Mouse (Mus musculus) layer of hippocampus, adult 18-20 months (tissue): ENCODE data around the gene Plppr1. TPM values are rescaled to one million over a fixed set of nuclear protein-coding genes. Genes with fewer than 3 reads are reported as not detected.
"Not testable (repeated sequence)": the region's sequence is repeated elsewhere in the genome, so short reads cannot be mapped to it uniquely, and the experiment has no call there.

Source experiments
- DNase-seq, 2 experiments: peaks; one replicate each; pipeline ENCODE4 v3.0.0; 2022; ENCODE audit warnings: low spot score in 2 of 2
- total RNA-seq, 2 experiments: library from RNA; stranded (reverse); gene quantifications; 2 replicates each; pipeline ENCODE4 v1.2.3; 2021

Gene Plppr1
- total RNA-seq, 2 experiments from 2014 or later: 7.2 to 7.8 TPM

DNA sequence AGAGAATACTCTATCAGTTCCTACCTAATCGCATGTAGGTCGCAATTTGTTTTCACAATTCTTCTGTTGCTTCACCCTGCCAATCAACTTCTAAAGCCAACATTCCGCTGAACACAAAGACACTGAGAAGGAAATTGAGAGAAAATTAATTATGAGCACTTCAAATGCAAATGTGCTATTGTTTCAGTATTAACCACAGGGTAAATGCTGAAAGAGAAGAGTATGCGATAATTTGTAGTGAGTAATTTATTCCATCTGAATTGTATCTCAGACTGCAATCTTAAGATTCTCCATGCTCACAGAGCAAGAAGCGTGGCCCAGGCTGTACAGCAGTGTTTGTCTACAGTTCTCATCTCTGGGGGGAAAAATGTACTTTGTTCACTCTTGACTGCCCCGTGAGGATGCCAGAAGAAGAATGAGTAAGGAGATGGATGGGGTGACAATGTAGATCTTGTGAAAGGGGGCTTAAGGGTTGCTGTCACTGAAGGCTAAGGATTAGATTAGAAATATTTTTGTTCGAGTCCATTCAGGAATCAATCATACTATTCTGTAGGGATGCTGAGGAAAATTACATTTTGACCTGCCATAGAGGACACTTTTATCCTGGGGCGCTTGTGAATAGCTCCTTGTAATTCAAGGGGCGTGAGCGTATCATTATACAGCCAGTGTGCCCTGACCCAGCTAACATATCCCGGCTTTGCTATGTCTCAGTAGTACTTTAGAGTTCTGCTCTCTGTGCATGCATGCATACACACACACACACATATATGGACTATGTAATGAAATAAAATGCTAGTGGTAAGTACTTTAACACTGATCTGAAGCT is 173.3 kb downstream of the Plppr1 start:
- DNase-seq: no peak

DNA sequence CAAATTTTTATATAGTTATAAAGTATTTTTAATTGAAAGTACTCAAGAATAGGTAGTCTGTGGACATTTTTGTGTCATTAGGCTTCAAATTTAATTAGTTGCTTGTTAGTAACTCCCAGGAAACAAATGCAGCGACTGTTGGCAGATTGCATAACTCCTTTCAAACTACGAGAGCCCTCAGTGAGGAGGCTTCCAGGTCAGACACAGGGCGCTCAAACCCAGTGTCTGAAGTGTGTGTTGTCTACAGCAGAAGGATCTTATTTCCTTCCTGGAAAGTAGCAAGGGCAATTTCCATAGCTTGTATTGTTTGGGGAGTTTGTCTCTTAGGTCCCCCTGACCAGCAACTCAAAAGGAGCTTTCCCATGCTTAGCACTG is 173.9 kb downstream of the Plppr1 start:
- DNase-seq: no peak

DNA sequence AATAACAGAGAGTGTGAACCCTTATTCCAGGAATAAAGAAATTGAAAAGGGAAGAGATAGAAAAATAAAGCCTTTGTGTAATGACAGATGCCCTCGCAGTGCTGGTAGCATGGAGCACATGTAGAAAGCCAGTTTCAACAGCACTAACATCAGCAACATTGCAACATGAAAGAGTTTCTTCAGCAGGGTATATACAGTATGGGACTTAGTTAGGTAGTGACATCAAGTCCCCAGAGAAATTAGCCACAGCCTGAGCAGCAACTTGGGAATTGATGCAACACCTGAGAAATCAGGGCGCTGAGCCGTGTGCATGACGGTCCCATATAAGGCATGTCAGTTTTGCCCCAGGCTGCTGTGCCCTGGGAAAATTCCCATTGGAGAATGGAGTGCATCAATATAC is 179.0 kb downstream of the Plppr1 start:
- DNase-seq: no peak

DNA sequence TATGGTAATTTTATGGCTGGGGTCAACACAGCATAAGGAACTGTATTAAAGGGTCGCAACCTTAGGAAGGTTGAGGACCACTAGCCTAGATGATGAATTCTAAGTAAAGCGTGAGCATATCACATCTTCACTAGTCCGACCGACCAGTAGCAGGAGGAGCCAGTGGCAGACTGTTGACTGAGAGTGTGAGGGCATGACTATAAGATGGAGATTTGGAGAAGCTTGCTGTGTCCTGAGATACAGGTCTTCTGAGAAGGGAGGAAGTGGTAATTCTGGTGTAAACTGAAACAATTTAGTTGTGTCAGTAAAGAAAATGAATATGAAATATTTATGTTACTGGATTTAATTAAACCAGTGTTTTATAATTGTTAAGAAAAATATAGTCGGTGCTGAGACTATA is 180.4 kb downstream of the Plppr1 start:
- no peak for DNase-seq

DNA sequence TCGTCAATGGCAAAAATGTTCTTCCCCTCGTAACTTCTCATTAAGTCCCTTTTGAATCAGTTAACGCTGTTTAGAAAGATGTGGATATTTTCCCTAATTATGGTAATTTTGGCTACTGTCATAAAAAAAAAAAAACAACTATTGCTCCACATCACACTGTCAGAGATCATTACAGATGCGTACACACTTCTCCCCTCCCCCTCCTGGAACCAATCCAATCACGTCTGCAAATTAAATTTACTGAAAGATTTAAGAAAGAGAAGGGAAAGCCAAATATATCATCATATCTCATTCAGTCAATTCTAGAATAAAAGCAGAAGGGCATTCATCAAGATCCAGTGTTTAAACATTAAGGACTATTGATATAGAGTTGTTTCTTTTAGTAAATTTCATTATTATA is 185.7 kb downstream of the Plppr1 start:
- DNase-seq: no peak

DNA sequence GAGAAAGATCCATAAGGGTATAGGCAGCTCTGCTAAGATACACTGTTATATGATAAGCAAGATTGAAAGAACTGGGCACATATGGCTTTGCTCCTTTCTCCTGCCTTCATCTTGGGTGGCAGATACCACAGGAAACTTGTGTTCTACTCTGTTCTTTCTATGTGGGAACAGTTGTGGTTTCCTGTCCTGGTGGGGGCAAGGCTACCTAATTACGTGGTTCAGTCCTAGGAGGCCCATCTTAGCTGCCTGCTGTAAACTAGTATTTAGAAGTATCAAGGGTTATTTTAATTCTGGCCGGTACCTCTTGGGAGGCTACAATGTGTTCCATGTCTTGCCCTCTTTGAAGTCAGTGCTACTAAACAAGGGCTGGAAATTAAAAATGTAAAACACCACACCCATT is 186.2 kb downstream of the Plppr1 start:
- DNase-seq: no peak

DNA sequence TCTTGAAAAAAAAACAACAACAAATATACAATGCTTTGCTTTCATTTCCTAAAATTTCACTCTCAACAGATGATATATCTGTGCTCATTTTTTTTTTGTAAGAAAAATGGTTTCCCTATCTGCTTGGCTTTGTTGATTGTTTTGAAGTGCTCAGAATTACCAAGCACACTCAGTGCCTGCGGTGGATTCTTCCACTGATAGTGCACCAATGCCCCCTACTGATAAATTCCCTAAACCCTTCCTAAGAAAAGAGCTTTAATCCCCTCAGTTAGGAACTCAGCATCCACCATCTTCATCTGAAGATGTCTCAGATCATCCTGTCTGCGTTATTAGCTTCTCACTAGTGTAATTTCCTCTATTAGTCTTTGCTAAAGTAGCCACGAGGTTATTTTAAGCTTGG is 192.2 kb downstream of the Plppr1 start:
- DNase-seq: peak; percentile 19 to 53

DNA sequence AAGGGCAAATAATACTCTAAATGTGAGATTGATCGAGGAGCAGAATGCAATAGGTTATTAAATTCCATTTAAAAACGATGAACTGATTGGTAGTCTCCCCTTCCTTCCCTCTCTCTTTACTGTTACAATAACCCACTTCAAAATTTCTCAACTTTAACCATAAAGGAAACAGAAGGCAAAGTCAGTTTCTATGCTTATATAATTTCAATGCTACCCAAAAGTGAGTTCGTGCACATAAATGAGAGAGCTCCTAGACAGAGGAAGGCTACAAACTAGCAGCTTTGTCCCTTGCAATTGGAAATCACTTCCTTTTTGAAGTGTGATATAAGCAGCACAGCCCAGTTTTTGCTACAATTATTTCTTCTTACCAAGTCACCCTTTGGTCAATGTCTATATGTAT is 193.1 kb downstream of the Plppr1 start:
- DNase-seq: no peak

DNA sequence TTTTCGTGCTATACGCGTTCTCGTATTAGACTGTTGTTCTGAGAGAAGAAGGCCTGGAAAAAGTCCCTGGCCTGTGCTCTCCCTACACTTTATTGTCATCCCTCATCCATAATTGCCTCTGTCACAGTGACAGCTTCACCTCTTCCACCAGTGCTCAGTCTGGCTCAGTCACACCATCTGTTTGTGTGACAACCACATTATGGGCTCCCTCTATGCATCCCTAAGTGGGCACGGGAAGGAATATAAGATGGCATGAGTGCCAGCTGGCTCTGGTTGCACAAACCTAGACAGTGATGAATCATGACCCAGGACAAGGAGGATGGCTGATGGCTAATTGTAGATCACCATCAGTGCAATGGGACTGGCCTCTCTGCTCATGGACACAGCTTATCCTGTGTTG is 219.4 kb downstream of the Plppr1 start:
- DNase-seq: no peak

DNA sequence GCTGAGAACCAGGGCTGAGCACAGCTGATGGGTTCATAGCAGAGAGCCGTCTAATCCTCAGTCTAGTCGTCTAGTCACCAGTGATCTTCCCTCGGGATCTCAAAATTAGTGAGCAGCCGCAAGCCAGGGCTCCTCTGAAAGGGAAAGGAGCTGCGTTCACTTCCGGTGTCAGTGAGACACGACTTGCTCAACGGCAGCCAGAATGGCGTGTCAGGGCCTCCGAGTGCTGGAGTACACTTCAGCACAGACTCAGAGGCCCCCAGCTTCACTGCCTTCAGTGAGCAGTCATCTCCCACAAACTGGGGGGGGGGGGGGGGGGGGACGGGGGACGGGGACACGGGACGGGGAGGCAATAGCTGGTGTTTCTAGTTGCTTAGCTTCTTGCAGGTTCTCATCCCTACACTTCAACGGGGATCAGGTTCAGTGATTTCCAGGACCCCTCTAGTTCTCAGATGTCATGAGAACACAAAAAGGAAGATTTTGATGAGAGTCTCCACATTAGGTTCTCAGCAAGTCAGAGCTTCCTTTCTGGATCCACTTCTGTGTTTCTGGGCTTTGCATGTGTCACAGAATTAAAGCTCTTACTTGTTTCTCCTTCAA is 225.7 kb downstream of the Plppr1 start:
- no peak for DNase-seq

DNA sequence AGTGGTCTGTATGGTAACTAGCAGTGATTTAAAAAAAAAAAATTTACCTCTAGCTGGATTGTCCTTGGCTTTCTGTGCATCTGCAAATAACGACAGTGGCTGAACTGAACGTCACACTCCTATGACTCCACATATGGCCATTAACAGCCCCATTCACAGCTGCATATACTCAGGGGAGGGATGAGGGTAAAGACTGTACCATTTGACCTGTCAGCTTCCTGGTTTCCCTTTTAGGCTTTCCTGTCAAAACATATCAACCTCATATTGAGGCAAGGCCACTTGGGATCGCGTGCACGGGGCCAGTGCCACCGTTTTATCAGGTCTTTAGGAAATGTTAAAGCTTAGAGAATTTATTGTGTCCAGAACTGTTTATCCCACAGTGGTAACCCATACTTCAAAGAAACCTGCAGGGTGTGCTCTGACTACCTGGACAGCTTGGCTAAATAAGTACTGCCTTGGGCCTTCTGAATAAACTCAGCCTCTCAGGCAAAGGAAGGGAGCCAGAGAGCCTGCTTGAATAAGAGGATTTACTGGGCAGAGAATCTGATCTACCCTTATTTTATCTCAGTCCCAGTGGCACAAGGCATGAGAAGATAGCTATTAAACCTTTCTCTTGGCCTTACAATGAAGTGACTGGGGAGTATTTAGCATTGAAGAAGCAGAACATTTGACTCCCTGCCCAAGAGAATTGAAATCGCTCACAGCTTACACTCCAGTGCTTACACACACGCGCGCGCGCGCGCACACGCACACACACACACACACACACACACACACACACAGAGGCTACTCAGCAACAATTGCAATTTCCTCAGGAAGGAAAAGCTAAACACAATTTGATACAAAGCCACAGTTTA is 226.5 kb downstream of the Plppr1 start:
- DNase-seq: no peak

DNA sequence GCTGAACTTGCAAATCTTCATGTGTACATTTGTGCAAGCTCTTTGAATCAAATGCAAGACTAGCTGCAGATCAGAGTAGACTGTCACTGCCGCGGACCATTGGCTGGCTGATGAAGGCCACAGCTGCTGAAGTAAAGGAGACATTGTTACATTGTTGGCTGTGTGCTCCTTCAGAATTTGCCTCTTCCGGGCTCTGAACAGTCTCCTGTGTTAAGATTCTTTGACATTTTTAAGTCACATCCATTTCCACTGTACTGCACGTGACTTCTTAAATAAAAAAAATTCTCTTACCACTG is 227.1 kb downstream of the Plppr1 start:
- DNase-seq: no peak

DNA sequence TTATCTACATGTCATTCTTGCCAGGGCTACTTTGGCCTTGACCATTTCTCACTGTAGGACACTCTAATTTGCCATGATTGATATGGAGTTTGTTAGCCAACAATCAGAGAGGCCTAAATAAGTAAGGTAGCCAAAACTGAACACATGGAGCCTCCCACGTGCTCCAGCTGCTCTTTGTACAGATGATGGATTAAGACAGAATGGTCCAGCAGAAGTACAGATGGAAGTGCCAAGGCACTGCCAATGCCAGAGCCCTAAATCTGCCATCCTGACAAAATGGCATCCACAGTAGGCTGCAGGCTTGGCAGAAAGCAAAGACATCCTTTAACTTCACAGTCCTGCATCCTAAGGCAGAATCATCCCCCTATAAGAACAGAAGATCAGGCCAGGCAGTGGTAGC is 237.4 kb downstream of the Plppr1 start:
- peak; percentile 14 to 73 for DNase-seq

DNA sequence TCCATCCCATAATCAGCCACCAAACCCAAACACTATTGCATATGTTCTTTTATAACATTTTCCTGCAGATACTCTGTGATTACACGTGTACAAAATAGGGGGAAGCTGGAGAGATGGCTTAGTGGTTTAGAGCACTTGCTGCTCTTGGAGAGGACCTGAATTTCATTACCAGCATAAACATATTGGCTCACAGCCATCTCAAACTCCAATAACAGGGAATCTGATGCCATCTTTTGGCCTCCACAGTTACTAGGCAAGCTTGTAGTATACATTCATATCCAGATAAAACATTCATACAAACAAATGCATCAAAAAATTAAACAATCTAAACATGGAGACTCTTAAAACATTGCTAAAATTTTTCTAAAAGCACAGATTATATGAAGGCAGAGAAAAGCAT is 240.5 kb downstream of the Plppr1 start:
- no peak for DNase-seq

DNA sequence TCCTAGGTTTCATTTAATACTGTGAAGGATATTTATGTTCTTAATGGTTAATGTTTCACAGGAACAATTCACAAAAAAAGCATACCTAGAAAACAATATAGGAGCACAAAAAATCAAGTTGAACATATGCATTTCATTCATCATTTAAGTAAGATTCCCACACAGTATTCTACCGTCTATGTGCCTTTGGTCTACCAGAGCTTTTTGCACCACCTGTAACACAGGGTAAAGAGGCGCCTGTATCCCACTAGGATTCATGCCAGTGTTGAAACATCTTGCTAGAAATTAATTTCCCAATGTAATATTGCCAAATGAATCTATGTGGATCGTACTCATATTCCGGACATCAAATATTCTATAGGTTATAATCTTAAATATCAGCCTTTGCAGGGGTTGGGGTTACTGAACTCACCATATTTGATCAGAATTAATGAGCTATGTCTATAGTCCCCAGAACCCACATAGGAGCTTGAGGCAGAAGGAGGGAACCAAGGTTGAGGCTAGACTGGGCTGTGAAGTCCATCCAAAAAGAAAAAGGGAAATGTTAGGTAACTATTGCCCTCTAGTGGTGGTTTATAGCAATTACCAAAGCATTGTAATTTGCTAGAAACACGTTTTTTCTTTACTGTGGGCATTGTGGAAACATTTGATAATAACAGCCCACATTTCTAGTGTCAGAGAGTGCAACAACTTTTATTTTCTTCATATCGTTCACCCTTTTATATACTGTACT is 263.0 kb downstream of the Plppr1 start:
- peak in 1 of 2 experiments; percentile 41 for DNase-seq

DNA sequence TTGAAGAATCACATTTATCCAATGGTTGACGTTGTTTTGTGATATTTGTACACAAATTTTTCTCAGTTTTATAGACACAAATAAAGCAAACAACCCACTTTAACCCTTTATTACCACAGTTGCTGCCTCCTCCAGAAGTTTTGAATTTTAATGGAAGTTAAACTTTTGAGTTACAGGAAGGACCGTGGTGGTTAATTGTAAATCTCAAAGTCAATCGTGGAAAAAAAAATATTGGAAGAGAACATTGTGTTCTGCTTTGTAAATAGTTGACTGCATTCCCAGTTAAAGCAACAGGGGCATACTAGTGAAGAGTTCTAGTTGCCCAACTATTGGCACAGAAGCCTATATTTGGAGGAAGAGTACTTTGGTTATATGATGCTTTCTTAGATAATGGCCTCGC is 278.9 kb downstream of the Plppr1 start:
- DNase-seq: not testable (repeated sequence)

DNA sequence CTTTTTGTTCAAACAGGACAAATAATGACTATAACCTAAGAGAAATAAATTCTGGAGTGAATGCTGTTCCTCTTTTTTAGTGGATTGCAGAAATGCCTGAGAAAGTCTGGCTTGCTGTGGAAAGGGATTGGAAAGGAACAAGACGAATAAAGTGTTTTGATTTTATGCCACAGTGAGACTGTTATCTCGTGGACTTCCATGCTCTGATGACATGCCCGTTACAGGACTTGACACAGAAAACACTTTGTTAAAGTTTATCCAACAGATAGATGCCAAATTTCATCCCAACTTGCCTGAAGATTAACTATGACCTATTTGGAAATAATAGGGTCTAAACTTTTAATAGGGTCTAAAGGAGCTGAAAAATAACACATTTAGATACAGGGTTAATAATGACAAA is 281.0 kb downstream of the Plppr1 start:
- not testable (repeated sequence) for DNase-seq

DNA sequence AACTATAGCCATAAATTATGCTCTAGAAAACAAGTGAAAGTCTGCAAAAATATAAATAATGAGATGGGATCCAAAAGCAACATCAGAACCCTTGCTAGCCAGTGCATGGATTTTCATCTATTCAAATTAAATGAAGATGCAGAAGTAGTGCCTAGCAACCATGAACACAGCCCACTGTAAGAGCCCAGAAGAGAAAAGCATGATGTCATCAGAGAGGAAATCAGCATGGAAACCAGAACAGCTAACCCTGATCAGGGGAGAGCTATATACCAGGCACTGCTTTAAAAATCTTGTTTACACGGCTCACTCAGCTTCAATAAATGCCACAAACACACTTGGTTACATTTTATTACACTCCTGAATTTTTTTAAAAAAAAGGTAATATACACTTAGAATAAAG is 288.9 kb downstream of the Plppr1 start:
- DNase-seq: not testable (repeated sequence)

DNA sequence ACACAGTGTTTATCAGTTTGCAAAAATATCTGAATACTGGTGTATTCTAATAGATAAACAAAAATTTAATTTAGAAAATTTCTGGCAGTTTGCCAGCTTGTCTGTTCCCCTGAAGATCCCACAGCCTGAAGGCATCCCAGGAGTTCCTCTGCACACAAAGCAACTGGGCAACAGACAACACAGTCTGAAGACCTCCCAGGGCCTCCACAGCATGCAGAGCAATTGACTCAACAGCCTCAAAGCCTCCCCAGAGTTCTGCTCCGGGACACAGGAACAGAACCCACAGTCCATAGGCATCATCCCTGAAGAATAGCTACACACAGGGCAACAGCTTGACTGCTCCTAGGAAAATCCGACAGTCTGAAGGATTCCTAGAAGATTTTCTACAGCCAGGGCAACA is 289.6 kb downstream of the Plppr1 start:
- DNase-seq: peak in 1 of 2 experiments; percentile 4

DNA sequence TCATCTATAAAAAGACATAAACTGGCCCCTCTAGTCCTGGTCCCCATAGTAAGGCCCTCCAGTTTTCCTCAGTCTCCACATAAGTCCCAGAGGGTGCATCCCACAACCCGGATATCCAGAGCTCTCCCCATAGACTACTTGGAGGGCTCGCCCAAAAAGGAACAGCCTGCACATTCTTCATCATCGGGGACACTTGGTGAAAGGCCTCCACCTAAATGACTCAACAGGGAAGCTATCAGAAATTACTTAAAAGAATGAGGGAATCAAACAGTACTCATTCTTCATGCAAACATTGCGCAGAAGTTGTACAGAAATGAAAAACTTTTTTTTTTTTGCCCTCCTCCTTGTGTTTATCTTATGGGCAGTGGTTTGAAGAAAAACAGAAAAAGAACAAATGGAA is 291.4 kb downstream of the Plppr1 start:
- no peak for DNase-seq

DNA sequence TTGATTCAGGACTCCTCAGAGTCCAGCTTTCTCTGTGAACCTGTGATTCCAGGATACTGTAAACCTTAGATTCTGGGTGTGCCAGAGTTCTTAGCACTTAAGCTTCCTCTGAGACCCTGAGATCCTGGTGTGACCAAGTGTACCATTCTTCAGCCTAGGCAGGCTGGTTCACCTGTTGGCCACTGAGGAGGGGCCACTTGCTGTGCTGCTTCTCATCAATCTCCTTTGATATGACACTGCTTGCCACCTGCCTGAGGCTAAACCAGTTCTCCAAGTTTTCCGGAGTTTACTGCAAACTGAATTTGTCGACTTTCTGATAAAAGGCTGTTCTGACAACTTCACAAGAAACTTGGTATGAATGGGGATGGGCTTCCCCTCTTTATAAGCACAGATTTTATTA is 298.0 kb downstream of the Plppr1 start:
- DNase-seq: no peak

DNA sequence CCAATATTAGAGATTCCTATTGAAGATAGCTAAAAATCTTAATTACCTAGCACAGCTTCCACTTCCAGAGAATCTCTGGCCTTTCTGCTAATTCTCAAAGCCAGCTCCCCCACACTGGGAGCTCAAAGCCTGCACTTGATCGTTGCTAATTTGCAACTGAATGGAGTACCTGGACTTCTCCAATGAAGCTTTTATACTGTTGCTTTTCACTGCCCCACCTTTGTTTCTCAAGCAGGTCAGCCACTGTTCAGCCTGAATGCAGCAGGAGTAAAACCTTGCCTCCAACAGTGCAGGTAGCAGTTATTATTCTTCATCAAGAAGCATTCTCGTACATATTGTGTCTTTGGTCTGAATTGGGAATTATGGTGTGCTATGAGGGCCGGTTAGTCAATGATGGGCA is 309.0 kb downstream of the Plppr1 start:
- DNase-seq: not testable (repeated sequence)
